Mouse (Mus musculus): ENCODE results near the gene 2200002J24Rik. TPM values are rescaled to one million over a fixed set of nuclear protein-coding genes. Genes with fewer than 3 reads are reported as not detected.

Gene 2200002J24Rik
- polyA plus RNA-seq, 1 experiment = 0.82 TPM

GRCm38 (mm10) chr7:30744022-30744598 is 45.4 kb downstream of the 2200002J24Rik start:
- H3K27me3 ChIP-seq (ENCODE audit: control insufficient read depth, insufficient read depth, low read length) = no peaks in the 10 kb centered on the region
- no peak overlapping the region for H3K4me3 ChIP-seq (ENCODE audit: control insufficient read depth, insufficient read depth, low read length)
- no peaks in the 10 kb centered on the region for H3K4me1 ChIP-seq (replicated peaks; ENCODE audit: control insufficient read depth, insufficient read depth, low read length)
- no peak for TF ChIP-seq CTCF (IDR thresholded peaks at IDR 0.05; ENCODE audit: borderline replicate concordance, control insufficient read depth, extremely low read depth, insufficient read depth, low read length, poor library complexity)
- no peak for TF ChIP-seq POLR2A (IDR thresholded peaks at IDR 0.05; ENCODE audit: control insufficient read depth, extremely low read depth, insufficient read depth, low read length, poor library complexity)
- H3K27ac ChIP-seq (ENCODE audit: control insufficient read depth, insufficient read depth, low read length) = no peak overlapping the region
- H3K36me3 ChIP-seq (ENCODE audit: control insufficient read depth, insufficient read depth, low read length) = no peaks in the 10 kb centered on the region
- no peak for DNase-seq
- 52% methylated on average over 4 of the region's 4 CpGs for WGBS

- no peak for TF ChIP-seq POLR2A (IDR thresholded peaks at IDR 0.05; ENCODE audit: control insufficient read depth, extremely low read depth, insufficient read depth, low read length, poor library complexity)
- no peaks in the 10 kb centered on the region for H3K4me1 ChIP-seq (replicated peaks; ENCODE audit: control insufficient read depth, insufficient read depth, low read length)
- no peak for DNase-seq
- H3K4me3 ChIP-seq (ENCODE audit: control insufficient read depth, insufficient read depth, low read length) = no peak overlapping the region
- no peaks in the 10 kb centered on the region for H3K27me3 ChIP-seq (ENCODE audit: control insufficient read depth, insufficient read depth, low read length)
- H3K36me3 ChIP-seq (ENCODE audit: control insufficient read depth, insufficient read depth, low read length) = no peaks in the 10 kb centered on the region
- 92% methylated on average over 7 of the region's 7 CpGs for WGBS
- no peak overlapping the region for H3K27ac ChIP-seq (ENCODE audit: control insufficient read depth, insufficient read depth, low read length)
Observed at GRCm38 (mm10) chr7:30747525-30748204, 48.9 kb downstream of the 2200002J24Rik start.

Other genes with a start within 250 kb of the 2200002J24Rik start
- 0.05 and 0.15 TPM in 2 replicates for gene Kirrel2, start 241.2 kb upstream of the 2200002J24Rik start, polyA plus RNA-seq (2012; rRNA removed)
- 0.19 and 0.38 TPM in 2 replicates for gene Nphs1, start 240.6 kb upstream of the 2200002J24Rik start, polyA plus RNA-seq (2012; rRNA removed)
- gene Prodh2, start 205.3 kb upstream of the 2200002J24Rik start, polyA plus RNA-seq (2012; rRNA removed) = 0.13 and 0.62 TPM in 2 replicates
- 156 and 176 TPM in 2 replicates for gene Arhgap33, start 163.9 kb upstream of the 2200002J24Rik start, polyA plus RNA-seq (2012; rRNA removed)
- 30.0 and 89.6 TPM in 2 replicates for gene Hspb6, start 146.7 kb upstream of the 2200002J24Rik start, polyA plus RNA-seq (2012; rRNA removed)
- 36.1 and 36.3 TPM in 2 replicates for gene Proser3, start 146.6 kb upstream of the 2200002J24Rik start, polyA plus RNA-seq (2012; rRNA removed)
- gene Lin37, start 139.1 kb upstream of the 2200002J24Rik start, polyA plus RNA-seq (2012; rRNA removed) = 73.0 and 78.6 TPM in 2 replicates
- gene U2af1l4, start 135.6 kb upstream of the 2200002J24Rik start, polyA plus RNA-seq (2012; rRNA removed) = 81.5 and 84.2 TPM in 2 replicates
- gene Gm49396, start 135.6 kb upstream of the 2200002J24Rik start, polyA plus RNA-seq (2012; rRNA removed) = 7.3 and 8.8 TPM in 2 replicates
- 130 and 176 TPM in 2 replicates for gene Psenen, start 135.3 kb upstream of the 2200002J24Rik start, polyA plus RNA-seq (2012; rRNA removed)
- 26.1 and 31.7 TPM in 2 replicates for gene Igflr1, start 133.5 kb upstream of the 2200002J24Rik start, polyA plus RNA-seq (2012; rRNA removed)
- 161 and 171 TPM in 2 replicates for gene Kmt2b, start 110.2 kb upstream of the 2200002J24Rik start, polyA plus RNA-seq (2012; rRNA removed)
- 1.9 and 3.2 TPM in 2 replicates for gene Zbtb32, start 100.0 kb upstream of the 2200002J24Rik start, polyA plus RNA-seq (2012; rRNA removed)
- gene Upk1a, start 86.1 kb upstream of the 2200002J24Rik start, polyA plus RNA-seq (2012; rRNA removed) = 4.5 and 7.5 TPM in 2 replicates
- gene Cox6b1, start 72.8 kb upstream of the 2200002J24Rik start, polyA plus RNA-seq (2012; rRNA removed) = 283 and 388 TPM in 2 replicates
- 0.13 TPM in 1 of 2 replicates, not detected in the other for gene Etv2, start 63.1 kb upstream of the 2200002J24Rik start, polyA plus RNA-seq (2012; rRNA removed)
- gene Rbm42, start 48.6 kb upstream of the 2200002J24Rik start, polyA plus RNA-seq (2012; rRNA removed) = 117 and 129 TPM in 2 replicates
- gene Haus5, start 33.9 kb upstream of the 2200002J24Rik start, polyA plus RNA-seq (2012; rRNA removed) = 41.2 and 47.7 TPM in 2 replicates
- not detected in 2 replicates for gene Pmis2, start 27.3 kb upstream of the 2200002J24Rik start, polyA plus RNA-seq (2012; rRNA removed)
- gene Atp4a, start 13.3 kb downstream of the 2200002J24Rik start, polyA plus RNA-seq (2012; rRNA removed) = 2.7 and 3.8 TPM in 2 replicates
- gene Tmem147, start 30.6 kb downstream of the 2200002J24Rik start, polyA plus RNA-seq (2012; rRNA removed) = 161 and 204 TPM in 2 replicates
- 0.11 and 1.1 TPM in 2 replicates for gene Gapdhs, start 44.8 kb downstream of the 2200002J24Rik start, polyA plus RNA-seq (2012; rRNA removed)
- gene Sbsn, start 52.5 kb downstream of the 2200002J24Rik start, polyA plus RNA-seq (2012; rRNA removed) = 3.4 and 4.1 TPM in 2 replicates
- gene Dmkn, start 64.8 kb downstream of the 2200002J24Rik start, polyA plus RNA-seq (2012; rRNA removed) = 26.3 and 35.6 TPM in 2 replicates
- gene Krtdap, start 89.0 kb downstream of the 2200002J24Rik start, polyA plus RNA-seq (2012; rRNA removed) = 11.9 and 18.3 TPM in 2 replicates
- 3.2 and 3.5 TPM in 2 replicates for gene Ffar2, start 124.8 kb downstream of the 2200002J24Rik start, polyA plus RNA-seq (2012; rRNA removed)
- 0.13 TPM in 1 of 2 replicates, not detected in the other for gene Ffar3, start 157.3 kb downstream of the 2200002J24Rik start, polyA plus RNA-seq (2012; rRNA removed)
- 0.50 and 0.60 TPM in 2 replicates for gene Ffar1, start 162.6 kb downstream of the 2200002J24Rik start, polyA plus RNA-seq (2012; rRNA removed)
- 8.5 and 8.9 TPM in 2 replicates for gene Cd22, start 181.4 kb downstream of the 2200002J24Rik start, polyA plus RNA-seq (2012; rRNA removed)
- 1.8 and 2.0 TPM in 2 replicates for gene Mag, start 215.9 kb downstream of the 2200002J24Rik start, polyA plus RNA-seq (2012; rRNA removed)
- 2.2 and 12.5 TPM in 2 replicates for gene Hamp2, start 225.8 kb downstream of the 2200002J24Rik start, polyA plus RNA-seq (2012; rRNA removed)
- gene Hamp, start 245.1 kb downstream of the 2200002J24Rik start, polyA plus RNA-seq (2012; rRNA removed) = 23.6 and 33.1 TPM in 2 replicates

Measured in thymus, adult 2 months (tissue).